Mouse (Mus musculus) ovary, postnatal 14 days (tissue): ENCODE measurements around the gene Dnajc30.

Source experiments
- DNase-seq: peaks from one replicate; pipeline ENCODE4 v3.0.0; 2022; ENCODE audit warnings: low spot score

Gene Dnajc30

DNA sequence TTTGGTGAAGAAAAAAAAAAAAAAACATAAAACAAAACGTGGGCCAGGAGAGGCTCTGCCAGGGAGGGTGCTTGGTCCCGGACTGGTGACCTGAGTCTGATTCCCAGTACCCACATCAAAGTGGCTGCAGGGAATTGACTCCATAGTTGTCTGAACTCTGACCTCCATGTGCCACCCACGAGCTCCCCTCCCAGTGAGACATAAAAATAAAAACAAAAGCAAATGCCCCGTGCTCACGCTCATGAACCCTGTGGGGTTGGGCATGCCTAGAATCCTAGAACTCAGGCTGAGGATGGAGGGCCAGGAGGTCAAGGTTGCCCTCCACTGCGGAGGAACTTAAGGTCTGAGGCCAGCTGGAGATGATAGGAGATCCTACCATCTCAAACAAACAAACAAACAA is 45.0 kb downstream of the Dnajc30 start:
- no peak for DNase-seq

DNA sequence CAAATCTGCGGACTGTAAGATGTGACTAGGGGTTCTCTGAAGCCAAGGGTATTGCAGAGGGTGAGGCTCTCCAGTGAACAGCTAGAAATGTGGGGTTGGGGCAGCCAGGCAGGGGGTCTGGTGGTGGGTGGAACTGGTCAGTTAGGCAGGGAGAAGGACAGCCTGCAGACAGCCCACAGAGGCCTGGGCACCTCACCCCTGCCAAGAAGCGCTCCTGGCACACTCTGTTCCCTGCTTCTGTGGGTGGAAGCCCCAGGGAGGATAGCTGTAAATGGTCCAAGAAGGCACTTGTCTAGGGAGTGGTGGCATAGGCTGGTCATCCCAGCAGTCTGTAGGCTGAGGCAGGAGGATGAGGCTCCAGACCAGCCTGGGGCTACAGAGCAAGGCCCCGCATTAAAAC is 45.4 kb downstream of the Dnajc30 start:
- DNase-seq, result no peak

DNA sequence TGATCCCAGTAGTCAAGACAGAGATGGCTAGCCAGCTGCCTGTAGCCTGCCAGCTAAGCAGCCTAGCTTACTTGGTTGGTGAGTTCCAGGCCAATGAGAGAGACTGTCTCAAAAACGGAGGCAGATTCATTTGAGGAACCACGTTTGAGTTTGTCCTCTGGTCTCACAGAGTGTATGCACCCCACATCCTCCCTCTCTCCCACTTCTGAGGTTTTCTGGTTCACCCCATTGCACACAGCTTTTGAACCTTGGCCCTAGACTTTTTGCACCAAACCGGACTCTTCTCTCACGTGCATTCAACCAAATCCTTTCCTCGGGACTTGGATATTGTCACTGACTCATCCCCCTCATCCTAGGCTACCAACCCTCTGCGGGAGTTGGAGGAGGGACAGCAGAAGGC is 46.0 kb downstream of the Dnajc30 start:
- no peak for DNase-seq

DNA sequence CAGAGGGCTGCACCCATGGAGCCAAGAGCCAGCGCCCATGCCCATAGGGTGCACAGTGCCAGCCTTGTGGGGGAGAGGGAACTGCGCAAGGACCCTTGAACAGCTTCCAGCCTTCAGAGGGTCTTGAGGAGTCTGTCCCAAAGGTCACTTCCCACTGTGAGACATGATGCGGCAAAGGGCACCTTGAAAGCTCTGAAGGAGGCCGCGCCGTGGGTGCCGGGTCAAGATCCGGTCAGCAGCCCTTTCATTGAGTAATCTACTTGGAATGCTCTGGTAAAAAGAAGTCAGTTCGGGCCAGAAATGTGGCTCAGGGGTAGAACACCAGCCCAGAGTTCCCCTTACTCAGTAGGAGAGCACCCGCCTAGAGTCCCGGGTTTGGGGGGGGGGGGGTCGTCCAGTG is 49.8 kb downstream of the Dnajc30 start:
- DNase-seq, result no peak

DNA sequence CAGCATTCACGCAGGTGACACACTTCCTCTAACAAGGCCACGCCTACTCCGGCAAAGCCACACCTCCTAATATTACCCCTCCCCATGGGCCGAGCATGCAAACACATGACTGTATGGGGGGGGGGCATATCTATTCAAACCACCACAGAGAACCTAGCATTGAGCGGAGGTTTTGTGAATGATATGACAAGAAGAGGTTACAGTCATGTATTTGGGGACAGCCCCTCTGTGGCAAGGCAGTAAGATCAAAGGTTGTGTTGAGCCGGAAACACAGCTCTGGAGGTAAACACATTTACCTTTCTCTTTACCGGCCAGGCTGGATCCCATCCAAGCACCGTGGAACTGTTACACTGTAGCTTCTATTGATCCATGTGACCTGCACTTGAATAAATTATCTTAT is 51.2 kb downstream of the Dnajc30 start:
- no peak for DNase-seq
